Mouse (Mus musculus) cerebellum, adult 2 months (tissue): ENCODE results near the gene Lgals1.

Source experiments
- CTCF ChIP-seq: fragments of 200-500 bp; IDR thresholded peaks from 2 replicates; pipeline ENCODE4 v1.5.1; 2011; ENCODE audit warnings: low read depth, mild to moderate bottlenecking, control low read depth, low read length, moderate library complexity, borderline replicate concordance; ENCODE audit not compliant: insufficient read depth
- POLR2A ChIP-seq: fragments of 200-500 bp; IDR thresholded peaks from 2 replicates; pipeline ENCODE4 v1.6.1; 2011; ENCODE audit warnings: low read length, control low read depth, borderline replicate concordance; ENCODE audit not compliant: insufficient read depth

GRCm38 (mm10) chr15:78918126-78918525 is 8.4 kb upstream of the Lgals1 start:
- TF ChIP-seq CTCF (no peak), POLR2A (no peak)
